Mouse (Mus musculus): ENCODE data around the gene Spock1. TPM values are rescaled to one million over a fixed set of nuclear protein-coding genes. Genes with fewer than 3 reads are reported as not detected.
"Not testable (repeated sequence)": the region's sequence is repeated elsewhere in the genome, so short reads cannot be mapped to it uniquely, and the experiment has no call there.

Gene Spock1
- total RNA-seq, 2 experiments from 2014 or later = 204 to 220 TPM

DNA sequence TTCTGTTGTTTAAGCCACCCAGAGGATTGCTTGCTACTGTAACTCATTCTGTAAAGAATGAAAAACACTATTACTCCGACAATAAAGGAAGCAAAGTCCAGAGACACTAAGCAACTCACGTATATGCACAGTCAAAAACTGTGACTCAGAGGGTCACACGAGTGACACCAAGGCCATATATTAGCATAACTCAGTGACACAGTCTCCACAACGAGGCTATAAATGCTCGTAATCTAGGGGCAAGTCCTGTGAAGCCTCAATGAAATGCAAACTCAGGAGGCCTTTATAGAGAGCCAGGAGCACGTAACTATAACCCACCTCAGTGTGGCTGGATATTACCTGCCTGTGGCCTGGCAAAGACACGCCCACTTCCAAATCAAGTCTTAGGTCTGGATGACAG lies 298.2 kb downstream of the Spock1 start:
- no peak for DNase-seq (ENCODE audit: low spot score in 2 of 2)

DNA sequence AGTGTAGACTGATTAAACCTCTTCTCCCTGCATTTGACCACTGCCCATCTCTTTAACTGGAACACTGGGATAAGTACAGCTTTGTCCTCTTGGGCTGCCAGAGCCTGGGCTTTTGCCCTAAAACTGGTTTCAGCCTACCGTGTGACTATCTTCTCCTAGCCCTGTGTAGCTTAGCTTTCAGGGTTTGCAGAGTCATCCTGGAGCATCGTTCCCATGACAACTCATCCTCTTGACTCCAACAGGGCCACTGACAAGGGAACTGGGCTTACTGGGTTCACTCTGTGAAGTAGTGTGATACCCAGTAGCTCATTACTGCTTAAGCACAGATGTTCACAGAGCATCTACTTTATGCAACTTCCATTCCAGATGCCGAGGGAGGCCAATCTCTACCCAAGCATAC lies 303.7 kb downstream of the Spock1 start:
- no peak for DNase-seq (ENCODE audit: low spot score in 2 of 2)

GRCm38 (mm10) chr13:57603226-57603625 lies 304.9 kb downstream of the Spock1 start:
- peak in 1 of 2 experiments; percentile 38 for DNase-seq (ENCODE audit: low spot score in 2 of 2)

- DNase-seq (ENCODE audit: low spot score in 2 of 2) = no peak
Observed at GRCm38 (mm10) chr13:57595761-57596051, 312.4 kb downstream of the Spock1 start.

DNA sequence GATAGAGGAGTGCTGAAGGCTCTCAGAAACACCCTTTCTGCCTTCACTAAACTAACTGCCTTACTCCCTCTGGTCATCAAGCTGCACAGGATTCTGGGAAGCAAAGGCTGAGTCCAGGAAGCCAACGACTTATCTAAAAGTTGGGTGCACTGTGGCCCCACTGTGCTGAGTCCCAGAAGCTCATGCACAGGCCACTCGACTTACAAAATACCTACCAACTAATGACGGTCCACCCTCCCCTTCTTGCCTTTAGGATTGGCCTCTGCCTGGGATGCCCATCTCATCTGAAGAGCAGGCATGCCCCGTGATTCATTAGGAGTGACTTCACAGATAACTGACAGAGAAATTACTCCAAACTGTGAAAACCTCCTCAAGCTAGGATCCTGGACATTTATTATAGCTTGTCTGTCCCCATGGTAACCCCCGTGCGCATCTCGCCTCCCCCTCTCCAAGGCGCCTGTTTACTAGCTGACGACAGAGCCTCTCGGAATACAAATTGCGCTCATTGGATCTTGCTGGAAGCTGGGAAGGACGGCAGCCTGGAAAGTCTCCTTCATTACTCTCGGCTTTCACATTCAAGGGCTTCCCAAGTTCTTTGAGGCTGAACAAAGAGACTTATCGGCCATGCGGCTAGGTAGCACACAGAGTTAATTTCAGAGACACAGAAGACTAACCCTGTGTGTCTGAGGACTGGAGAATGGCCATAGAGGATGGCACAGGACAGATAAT lies 312.9 kb downstream of the Spock1 start:
- DNase-seq (ENCODE audit: low spot score in 2 of 2) = peak; percentile 36 to 50

DNA sequence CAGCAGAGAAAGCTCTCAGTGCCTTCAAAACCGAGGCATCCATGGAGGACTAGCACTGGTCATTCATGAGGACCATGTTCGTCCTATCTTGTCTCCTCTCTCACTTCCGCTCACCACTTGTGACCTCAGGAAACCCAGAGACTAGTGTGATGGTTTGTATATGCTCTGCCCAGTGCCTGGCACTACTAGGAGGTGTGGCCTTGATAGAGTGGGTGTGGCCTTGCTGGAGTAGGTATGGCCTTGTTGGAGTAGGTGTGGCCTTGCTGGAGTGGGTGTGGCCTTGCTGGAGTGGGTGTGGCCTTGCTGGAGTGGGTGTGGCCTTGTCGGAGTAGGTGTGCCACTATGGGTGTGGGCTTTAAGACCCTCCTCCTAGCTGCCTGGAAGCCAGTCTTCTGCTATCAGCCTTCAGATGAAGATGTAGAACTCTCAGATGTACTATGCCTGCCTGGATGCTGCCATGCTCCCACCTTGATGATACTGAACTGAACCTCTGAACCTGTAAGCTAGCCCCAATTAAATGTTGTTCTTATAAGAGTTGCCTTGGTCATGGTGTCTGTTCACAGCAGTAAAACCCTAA lies 318.7 kb downstream of the Spock1 start:
- not testable (repeated sequence) for DNase-seq (ENCODE audit: low spot score in 2 of 2)

DNA sequence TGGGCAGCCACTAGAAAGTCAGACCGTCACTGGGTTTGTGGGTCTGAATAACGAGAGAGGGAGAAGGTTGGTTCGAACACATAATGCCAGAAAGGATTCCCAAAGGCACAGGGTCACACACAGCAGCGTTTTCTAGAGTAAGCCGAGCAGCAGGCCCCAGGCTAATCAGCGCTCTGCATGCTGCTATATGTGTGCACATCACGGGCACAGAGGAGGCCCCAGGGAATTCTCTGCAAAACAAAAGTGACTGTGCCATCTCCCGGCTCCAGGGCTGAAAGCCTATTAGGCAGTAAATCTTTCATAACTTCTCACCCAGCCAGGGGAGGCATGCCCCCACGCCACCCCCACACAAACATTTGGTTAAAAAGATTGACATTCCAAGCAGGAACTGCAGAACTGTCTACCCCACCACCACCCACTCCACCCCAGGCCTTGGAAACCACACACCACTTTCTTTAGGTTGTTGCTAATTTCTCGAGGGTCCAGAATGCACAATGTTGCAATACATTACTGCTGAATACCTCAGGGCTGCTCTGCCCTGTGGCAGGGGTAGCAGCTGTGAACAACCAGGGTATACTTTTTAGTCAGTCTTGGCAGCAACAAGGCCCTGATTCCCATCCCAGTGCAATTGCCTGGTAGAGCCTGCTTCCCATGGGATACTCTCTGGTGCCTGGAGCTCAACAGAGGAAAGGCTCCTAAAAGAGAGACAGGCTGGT lies 319.4 kb downstream of the Spock1 start:
- DNase-seq (ENCODE audit: low spot score in 2 of 2) = no peak

DNA sequence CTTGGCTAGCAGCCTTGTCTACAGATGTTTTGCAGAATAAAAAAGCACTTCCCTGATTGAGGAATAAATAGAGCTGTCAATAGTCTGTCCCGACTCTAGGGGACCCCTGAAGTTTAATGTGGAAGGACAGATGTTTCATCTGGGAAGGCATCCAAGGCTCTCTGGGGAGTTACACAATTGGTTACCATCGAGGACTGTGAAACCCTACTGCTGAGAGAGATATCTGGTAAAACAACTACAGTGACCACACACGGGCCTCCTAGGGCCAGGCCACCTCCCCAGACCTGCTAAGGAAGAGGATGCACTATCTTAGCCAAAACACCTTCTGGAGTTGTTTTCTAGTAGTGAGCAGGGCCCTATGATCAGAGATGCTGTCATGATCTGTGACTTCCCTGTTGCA lies 323.0 kb downstream of the Spock1 start:
- no peak for DNase-seq (ENCODE audit: low spot score in 2 of 2)

DNA sequence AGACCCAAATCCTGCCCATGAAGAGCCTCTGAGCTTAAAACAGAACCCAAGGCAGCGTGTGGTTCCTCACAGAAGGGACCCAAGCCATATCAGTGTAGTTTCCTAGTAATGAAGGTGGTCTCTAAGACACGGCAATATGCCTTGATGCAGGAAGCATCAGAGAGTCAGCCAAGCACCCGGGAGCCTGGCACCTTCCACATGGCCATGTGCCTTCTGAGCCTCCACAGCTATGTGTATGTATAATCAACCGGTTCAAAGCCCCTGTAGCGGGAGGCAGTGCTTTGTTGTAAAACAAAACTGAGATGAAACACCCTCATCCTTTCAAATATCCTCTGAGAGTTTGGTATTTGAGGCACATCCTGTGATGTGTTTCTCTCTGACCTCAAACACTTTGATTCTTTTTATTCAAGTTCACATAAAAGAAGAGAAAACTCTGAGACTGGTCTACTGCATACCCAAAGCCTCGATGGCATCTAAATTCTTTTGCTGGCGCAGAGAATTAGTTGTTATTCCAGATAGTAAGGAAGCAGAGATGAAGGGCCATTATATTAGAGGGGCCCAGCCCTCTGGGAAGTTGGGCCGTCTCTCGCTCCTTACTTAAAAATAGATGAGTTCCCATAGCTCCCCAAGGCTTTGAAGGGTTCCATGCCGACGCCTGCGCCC lies 325.7 kb downstream of the Spock1 start:
- DNase-seq (ENCODE audit: low spot score in 2 of 2) = no peak

DNA sequence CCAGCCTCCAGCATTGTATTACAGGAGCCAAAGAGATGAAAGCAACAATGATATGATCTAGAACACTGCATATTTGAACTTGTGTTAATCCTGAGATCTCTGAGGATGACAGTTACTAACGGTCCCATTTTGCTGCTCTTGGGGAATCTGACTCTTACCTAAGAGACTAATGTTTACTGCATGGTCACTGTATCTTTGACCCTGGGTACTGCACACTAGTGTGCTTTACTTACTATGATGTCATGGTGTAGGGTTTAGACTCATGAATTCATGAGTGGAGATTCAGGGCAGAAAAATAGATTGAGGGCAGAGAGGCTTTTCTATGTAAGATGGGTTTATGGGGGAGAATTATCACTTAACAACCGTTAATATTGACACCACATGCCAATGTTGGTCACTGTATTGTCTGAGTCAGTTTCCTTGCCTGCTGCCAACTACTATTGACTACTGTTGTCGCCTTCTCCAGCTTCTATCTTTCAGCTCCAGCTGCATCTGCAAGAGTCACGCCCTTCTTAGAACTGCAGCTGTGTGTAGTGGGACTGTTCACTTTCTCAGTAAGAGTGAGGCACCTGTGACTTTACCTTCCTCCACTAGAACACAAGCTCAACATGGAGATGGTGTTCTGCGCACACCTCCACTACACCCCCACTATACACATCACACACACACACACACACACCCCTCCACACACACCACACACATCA lies 330.4 kb downstream of the Spock1 start:
- DNase-seq (ENCODE audit: low spot score in 2 of 2) = no peak

- no peak for DNase-seq (ENCODE audit: low spot score in 2 of 2)
Observed at GRCm38 (mm10) chr13:57573501-57573900, 334.6 kb downstream of the Spock1 start.

GRCm38 (mm10) chr13:57568404-57568803 lies 339.7 kb downstream of the Spock1 start:
- DNase-seq (ENCODE audit: low spot score in 2 of 2) = no peak

GRCm38 (mm10) chr13:57555186-57555585 lies 352.9 kb downstream of the Spock1 start:
- no peak for DNase-seq (ENCODE audit: low spot score in 2 of 2)

GRCm38 (mm10) chr13:57549743-57550142 lies 358.4 kb downstream of the Spock1 start:
- DNase-seq (ENCODE audit: low spot score in 2 of 2) = no peak

GRCm38 (mm10) chr13:57536988-57537547 lies 371.1 kb downstream of the Spock1 start:
- no peak for DNase-seq (ENCODE audit: low spot score in 2 of 2)

- no peak for DNase-seq (ENCODE audit: low spot score in 2 of 2)
Observed at GRCm38 (mm10) chr13:57534325-57534724, 373.8 kb downstream of the Spock1 start.

DNA sequence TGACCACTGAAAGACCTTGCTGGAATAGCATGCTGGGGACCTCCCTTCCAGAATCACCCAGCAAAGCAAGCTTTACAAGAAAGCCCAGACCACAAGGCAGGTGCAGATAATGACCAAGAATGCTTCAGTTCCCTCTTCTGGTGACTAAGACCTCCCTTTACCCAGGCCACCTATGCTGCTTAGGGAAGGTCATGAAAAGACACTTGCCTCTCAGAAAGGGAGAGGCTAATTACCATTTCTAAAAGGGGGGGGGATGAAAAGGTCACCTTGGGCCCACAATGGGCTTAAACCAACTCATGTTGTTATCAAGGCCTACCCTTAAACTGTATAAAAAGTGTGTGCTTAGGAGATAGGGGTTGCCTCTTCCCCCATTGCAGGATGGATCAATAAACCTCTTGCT lies 382.2 kb downstream of the Spock1 start:
- DNase-seq (ENCODE audit: low spot score in 2 of 2) = no peak

GRCm38 (mm10) chr13:57524546-57524945 lies 383.6 kb downstream of the Spock1 start:
- DNase-seq (ENCODE audit: low spot score in 2 of 2) = no peak

DNA sequence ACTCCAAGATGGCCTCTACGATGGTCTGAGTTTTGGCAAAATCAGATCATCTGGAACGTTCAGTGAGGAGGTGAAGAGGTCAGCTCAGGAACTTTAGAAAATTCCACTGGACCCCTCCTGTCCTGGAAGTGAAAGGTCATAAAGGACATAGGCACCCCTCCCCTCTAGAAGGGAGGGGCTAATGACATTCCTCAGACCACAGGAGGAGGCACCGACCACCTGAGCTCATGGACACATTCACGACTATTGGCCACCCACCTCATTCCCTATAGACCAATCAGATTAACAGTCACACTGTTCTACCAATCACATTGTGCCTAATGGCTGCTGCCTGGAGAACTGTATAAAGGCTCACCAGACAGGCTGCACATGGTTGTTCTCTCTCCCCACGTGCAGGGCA lies 384.8 kb downstream of the Spock1 start:
- DNase-seq (ENCODE audit: low spot score in 2 of 2) = no peak

DNA sequence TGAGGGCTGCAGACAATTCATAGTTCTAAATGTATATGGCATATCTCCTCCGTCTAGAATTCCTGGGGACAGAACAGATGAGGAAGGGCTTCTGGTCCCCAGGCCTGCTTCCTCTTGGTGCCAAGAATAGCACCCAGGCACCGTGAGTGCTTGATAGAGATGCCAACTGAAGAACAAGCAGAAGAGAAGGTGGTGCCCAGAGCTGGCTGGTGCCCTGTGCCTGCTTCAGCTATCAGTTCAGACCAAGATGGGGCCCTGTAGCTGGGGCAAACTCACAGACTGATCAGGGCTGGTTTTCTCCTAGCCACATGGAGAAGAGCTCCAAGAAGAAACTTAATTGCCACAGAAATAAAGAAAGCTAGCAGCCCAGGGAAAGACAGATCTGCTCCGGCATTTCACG lies 385.8 kb downstream of the Spock1 start:
- no peak for DNase-seq (ENCODE audit: low spot score in 2 of 2)

- peak in 1 of 2 experiments; percentile 44 for DNase-seq (ENCODE audit: low spot score in 2 of 2)
Observed at GRCm38 (mm10) chr13:57521152-57521551, 387.0 kb downstream of the Spock1 start.
